20 mouse cellular contexts compared by ENCODE assay signal in the genomic region with DNA sequence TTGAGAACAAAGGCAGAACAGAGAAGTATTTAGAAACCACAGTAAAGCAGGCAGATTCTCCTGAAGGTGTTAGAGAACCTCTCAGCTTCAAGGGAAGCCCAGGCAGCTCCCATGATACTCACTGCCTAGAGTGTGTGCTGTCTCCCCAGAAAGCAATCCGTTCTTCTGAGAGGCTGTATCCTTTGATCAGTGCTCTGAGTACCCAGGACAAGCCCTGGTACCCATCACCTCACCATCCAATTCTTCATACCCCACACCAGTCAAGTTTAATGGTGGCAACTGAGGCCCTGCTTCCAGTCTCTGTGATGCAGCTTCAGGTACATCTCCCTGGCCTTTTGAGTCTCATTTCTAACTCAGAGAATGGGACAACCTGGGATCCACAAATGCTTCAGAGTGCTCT.
DNase-seq lines count a peak whose midpoint lies in the region; ATAC-seq lines count a peak whose summit lies in the region.
"Had no signal": no experiment of that assay in that cellular context is flagged by ENCODE, and none has a peak within 500 bp of the region (broad histone marks: within the 10 kb centered on the region; RNA-seq: fewer than 3 reads in every experiment).

No protein-coding gene starts in this region.

- 55% methylated on average over 1 of the region's 1 CpGs for WGBS in forebrain, embryonic 10.5 days
- 79% methylated on average over 1 of the region's 1 CpGs for WGBS in forebrain, embryonic 11.5 days
- WGBS in hindbrain, embryonic 10.5 days: 76% methylated on average over 1 of the region's 1 CpGs
- WGBS in hindbrain, embryonic 11.5 days: 60% methylated on average over 1 of the region's 1 CpGs
- 62% methylated on average over 1 of the region's 1 CpGs for WGBS in midbrain, embryonic 10.5 days
- WGBS in midbrain, embryonic 14.5 days: 64% methylated on average over 1 of the region's 1 CpGs

- no peak for DNase-seq in forebrain, embryonic 10.5 days (ENCODE audit: extremely low spot score, low spot score)
- DNase-seq in forebrain, embryonic 11.5 days (ENCODE audit: low spot score): no peak
- no peak for DNase-seq in hindbrain, embryonic 10.5 days (ENCODE audit: low spot score)
- no peak for DNase-seq in hindbrain, embryonic 11.5 days (ENCODE audit: low spot score)
- DNase-seq in midbrain, embryonic 10.5 days (ENCODE audit: low spot score): no peak
- no peak for DNase-seq in midbrain, embryonic 14.5 days
- DNase-seq in induced T-regulatory cell, adult 2 months (ENCODE audit: low read depth): peak; percentile 5
- DNase-seq: adrenal gland, adult 8-10 months; adrenal gland, postnatal 36 days; cerebellum, adult 2 months; cerebellum, postnatal 14 days; embryo, embryonic 11 days; gastrocnemius, adult 2 months; gastrocnemius, postnatal 25 days; heart, postnatal 10 days; heart, postnatal 4 days had no signal

- no peaks in the 10 kb centered on the region for H3K36me3 ChIP-seq in forebrain, embryonic 10.5 days (replicated peaks)
- H3K36me3 ChIP-seq in forebrain, embryonic 11.5 days (ENCODE audit: control insufficient read depth, insufficient read depth, low read length): no peaks in the 10 kb centered on the region
- H3K36me3 ChIP-seq in hindbrain, embryonic 10.5 days: no peaks in the 10 kb centered on the region
- no peaks in the 10 kb centered on the region for H3K36me3 ChIP-seq in hindbrain, embryonic 11.5 days (ENCODE audit: control insufficient read depth, insufficient read depth, low read length)
- no peaks in the 10 kb centered on the region for H3K36me3 ChIP-seq in midbrain, embryonic 10.5 days
- H3K36me3 ChIP-seq in midbrain, embryonic 14.5 days (ENCODE audit: control insufficient read depth, insufficient read depth, low read length): no peaks in the 10 kb centered on the region
- H3K36me3 ChIP-seq: embryonic facial prominence, embryonic 15.5 days; G1E had no signal

- H3K9me3 ChIP-seq in forebrain, embryonic 10.5 days: no peaks in the 10 kb centered on the region
- no peaks in the 10 kb centered on the region for H3K9me3 ChIP-seq in forebrain, embryonic 11.5 days (ENCODE audit: control insufficient read depth, low read length)
- H3K9me3 ChIP-seq in hindbrain, embryonic 10.5 days: no peaks in the 10 kb centered on the region
- no peaks in the 10 kb centered on the region for H3K9me3 ChIP-seq in hindbrain, embryonic 11.5 days (ENCODE audit: control insufficient read depth, low read length)
- no peaks in the 10 kb centered on the region for H3K9me3 ChIP-seq in midbrain, embryonic 10.5 days (replicated peaks)
- H3K9me3 ChIP-seq in midbrain, embryonic 14.5 days (ENCODE audit: control insufficient read depth, low read length): no peaks in the 10 kb centered on the region
- H3K9me3 ChIP-seq: embryonic facial prominence, embryonic 15.5 days had no signal

- H3K4me3 ChIP-seq in forebrain, embryonic 10.5 days: no peak overlapping the region
- H3K4me3 ChIP-seq in forebrain, embryonic 11.5 days (ENCODE audit: low read depth, low read length): no peak overlapping the region
- H3K4me3 ChIP-seq in hindbrain, embryonic 10.5 days: no peak overlapping the region
- no peak overlapping the region for H3K4me3 ChIP-seq in hindbrain, embryonic 11.5 days (ENCODE audit: low read depth, low read length)
- no peak overlapping the region for H3K4me3 ChIP-seq in midbrain, embryonic 10.5 days
- H3K4me3 ChIP-seq in midbrain, embryonic 14.5 days (replicated peaks; ENCODE audit: low read depth, low read length): no peak overlapping the region
- H3K4me3 ChIP-seq: embryonic facial prominence, embryonic 15.5 days; erythroblast, embryonic 14.5 days; gastrocnemius, adult 2 months had no signal

- H3K4me2 ChIP-seq in forebrain, embryonic 11.5 days (ENCODE audit: low read depth, low read length, severe bottlenecking): no peak overlapping the region
- H3K4me2 ChIP-seq in hindbrain, embryonic 11.5 days (replicated peaks; ENCODE audit: low read depth, low read length): no peak overlapping the region
- H3K4me2 ChIP-seq in midbrain, embryonic 14.5 days (ENCODE audit: low read length): no peak overlapping the region
- H3K4me2 ChIP-seq: embryonic facial prominence, embryonic 15.5 days had no signal

- no peak for ATAC-seq in forebrain, embryonic 11.5 days (replicated peaks; ENCODE audit: low FRiP score)
- no peak for ATAC-seq in hindbrain, embryonic 11.5 days (ENCODE audit: low FRiP score)
- no peak for ATAC-seq in midbrain, embryonic 14.5 days (ENCODE audit: low FRiP score, low TSS enrichment)
- ATAC-seq: intestine, embryonic 16.5 days had no signal

- peak overlapping the region; percentile 86 for H3K27ac ChIP-seq in forebrain, embryonic 10.5 days
- H3K27ac ChIP-seq in forebrain, embryonic 11.5 days (ENCODE audit: low read depth, low read length): no peak overlapping the region
- peak overlapping the region; percentile 85 for H3K27ac ChIP-seq in hindbrain, embryonic 10.5 days
- H3K27ac ChIP-seq in hindbrain, embryonic 11.5 days (ENCODE audit: low read depth, low read length): no peak overlapping the region
- H3K27ac ChIP-seq in midbrain, embryonic 10.5 days (replicated peaks): peak overlapping the region; percentile 88
- no peak overlapping the region for H3K27ac ChIP-seq in midbrain, embryonic 14.5 days (replicated peaks; ENCODE audit: low read depth, low read length)
- H3K27ac ChIP-seq: embryonic facial prominence, embryonic 15.5 days; gastrocnemius, adult 2 months had no signal

- no peak overlapping the region for H3K9ac ChIP-seq in forebrain, embryonic 11.5 days (ENCODE audit: low read length)
- H3K9ac ChIP-seq in hindbrain, embryonic 11.5 days (ENCODE audit: low read depth, low read length): no peak overlapping the region
- no peak overlapping the region for H3K9ac ChIP-seq in midbrain, embryonic 14.5 days (replicated peaks; ENCODE audit: low read length)
- H3K9ac ChIP-seq: embryonic facial prominence, embryonic 15.5 days had no signal

- no peaks in the 10 kb centered on the region for H3K27me3 ChIP-seq in forebrain, embryonic 10.5 days (ENCODE audit: poor library complexity, severe bottlenecking)
- no peaks in the 10 kb centered on the region for H3K27me3 ChIP-seq in forebrain, embryonic 11.5 days (ENCODE audit: control insufficient read depth, insufficient read depth, low read length)
- H3K27me3 ChIP-seq in hindbrain, embryonic 10.5 days (ENCODE audit: insufficient read depth, poor library complexity, severe bottlenecking): no peaks in the 10 kb centered on the region
- no peaks in the 10 kb centered on the region for H3K27me3 ChIP-seq in hindbrain, embryonic 11.5 days (ENCODE audit: control insufficient read depth, insufficient read depth, low read length)
- H3K27me3 ChIP-seq in midbrain, embryonic 10.5 days (ENCODE audit: low read depth, poor library complexity, severe bottlenecking): no peaks in the 10 kb centered on the region
- H3K27me3 ChIP-seq in midbrain, embryonic 14.5 days (ENCODE audit: control insufficient read depth, insufficient read depth, low read length): no peaks in the 10 kb centered on the region
- H3K27me3 ChIP-seq: embryonic facial prominence, embryonic 15.5 days had no signal

- H3K4me1 ChIP-seq in forebrain, embryonic 10.5 days: peaks cover 40% of the 10 kb centered on the region
- H3K4me1 ChIP-seq in forebrain, embryonic 11.5 days (replicated peaks; ENCODE audit: control insufficient read depth, insufficient read depth, low read length): peaks cover 18% of the 10 kb centered on the region
- peaks cover 34% of the 10 kb centered on the region for H3K4me1 ChIP-seq in hindbrain, embryonic 10.5 days (replicated peaks)
- H3K4me1 ChIP-seq in hindbrain, embryonic 11.5 days (replicated peaks; ENCODE audit: control insufficient read depth, insufficient read depth, low read length): peaks cover 10% of the 10 kb centered on the region
- peaks cover 41% of the 10 kb centered on the region for H3K4me1 ChIP-seq in midbrain, embryonic 10.5 days
- peaks cover 19% of the 10 kb centered on the region for H3K4me1 ChIP-seq in midbrain, embryonic 14.5 days (ENCODE audit: control insufficient read depth, insufficient read depth, low read length)

Comparison
In these comparisons a context has a peak if more than half of its experiments do, and no peak if none do; other contexts are left out.
1. H3K27ac ChIP-seq: peak in forebrain, embryonic 10.5 days (single experiment), hindbrain, embryonic 10.5 days (single experiment) and midbrain, embryonic 10.5 days (single experiment); none in forebrain, embryonic 11.5 days (single experiment), hindbrain, embryonic 11.5 days (single experiment) and midbrain, embryonic 14.5 days (single experiment).